ENCODE assay signal across 21 mouse cellular contexts in genomic region chr8:107100635-107101034, GRCm38 (mm10). TPM values are rescaled to one million over a fixed set of nuclear protein-coding genes. Genes with fewer than 3 reads are reported as not detected.
"Had no signal": no experiment of that assay in that cellular context is flagged by ENCODE, and none has a peak within 500 bp of the region (broad histone marks: within the 10 kb centered on the region; RNA-seq: fewer than 3 reads in every experiment).

No protein-coding gene starts in this region.

- H3K27ac ChIP-seq: layer of hippocampus, adult 2 months; limb, embryonic 12.5 days; liver, embryonic 15.5 days; midbrain, embryonic 13.5 days; neural tube, embryonic 12.5 days had no signal

- H3K27me3 ChIP-seq: limb, embryonic 12.5 days; liver, embryonic 15.5 days; midbrain, embryonic 13.5 days; neural tube, embryonic 12.5 days had no signal

- H3K4me3 ChIP-seq: layer of hippocampus, adult 2 months; limb, embryonic 12.5 days; liver, embryonic 15.5 days; midbrain, embryonic 13.5 days; neural tube, embryonic 12.5 days had no signal

- DNase-seq: kidney, adult 18-20 months; kidney, postnatal 10 days; kidney, postnatal 4 days; lung, adult 2 months; lung, postnatal 14 days; right cerebral cortex, postnatal 4 days; spleen, adult 18-20 months; thymus, adult 18-20 months; thymus, postnatal 14 days had no signal

- H3K4me1 ChIP-seq: limb, embryonic 12.5 days; neural tube, embryonic 12.5 days had no signal

- ATAC-seq: midbrain, embryonic 13.5 days had no signal

- H3K4me2 ChIP-seq: limb, embryonic 12.5 days; liver, embryonic 11.5 days; liver, embryonic 15.5 days; midbrain, embryonic 13.5 days; neural tube, embryonic 12.5 days had no signal

- H3K9ac ChIP-seq: limb, embryonic 12.5 days; liver, embryonic 15.5 days; midbrain, embryonic 13.5 days; neural tube, embryonic 12.5 days had no signal

- H3K36me3 ChIP-seq: limb, embryonic 12.5 days; liver, embryonic 15.5 days; midbrain, embryonic 13.5 days; neural tube, embryonic 12.5 days had no signal

- H3K9me3 ChIP-seq: limb, embryonic 12.5 days; liver, embryonic 15.5 days; midbrain, embryonic 13.5 days; neural tube, embryonic 12.5 days had no signal

RNA-seq across cellular contexts. Expression of gene Tmed6, which starts 35.2 kb away (rescaled TPM):
- total RNA-seq: layer of hippocampus, postnatal 14 days; left cerebral cortex, adult 18-20 months; left cerebral cortex, postnatal 14 days; megakaryocyte progenitor cell, adult 5-6 weeks; midbrain, postnatal 0 days; neutrophil, adult 5-6 weeks had no signal
- polyA plus RNA-seq: limb, embryonic 12.5 days; midbrain, embryonic 13.5 days; midbrain, postnatal 0 days; neural tube, embryonic 12.5 days had no signal
